Mouse (Mus musculus) heart, embryonic 15.5 days (tissue): ENCODE data around the gene Abcb1b. TPM values are rescaled to one million over a fixed set of nuclear protein-coding genes. Genes with fewer than 3 reads are reported as not detected.

Source experiments
- ATAC-seq: fragments of 200-750 bp; cut with Nextera tagmentation; replicated peaks from 2 replicates; pipeline ENCODE4 v1.8.0; 2017; ENCODE audit warnings: low read depth, moderate TSS enrichment; ENCODE audit not compliant: insufficient number of reproducible peaks, insufficient read depth, low FRiP score
- H3K27ac ChIP-seq: fragments of 300-500 bp; sonication (generic); 2 replicates; pipeline ENCODE4 v1.5.1; 2015; ENCODE audit warnings: mild to moderate bottlenecking, inconsistent platforms
- H3K27me3 ChIP-seq: fragments of 300-500 bp; sonication (generic); 2 replicates; pipeline ENCODE4 v1.6.1; 2015; ENCODE audit warnings: inconsistent platforms
- H3K36me3 ChIP-seq: fragments of 300-500 bp; sonication (generic); 2 replicates; pipeline ENCODE4 v1.6.1; 2015; ENCODE audit warnings: mild to moderate bottlenecking, inconsistent platforms
- H3K4me1 ChIP-seq: fragments of 300-500 bp; sonication (generic); replicated peaks from 2 replicates; pipeline ENCODE4 v1.6.1; 2015; ENCODE audit warnings: inconsistent platforms
- H3K4me2 ChIP-seq: fragments of 300-500 bp; sonication (generic); 2 replicates; pipeline ENCODE4 v1.6.1; 2015; ENCODE audit warnings: inconsistent platforms, mild to moderate bottlenecking, moderate library complexity
- H3K4me3 ChIP-seq: fragments of 300-500 bp; sonication (generic); 2 replicates; pipeline ENCODE4 v1.5.1; 2015; ENCODE audit warnings: mild to moderate bottlenecking, inconsistent platforms
- H3K9ac ChIP-seq: fragments of 300-500 bp; sonication (generic); 2 replicates; pipeline ENCODE4 v1.6.1; 2015; ENCODE audit warnings: mild to moderate bottlenecking, inconsistent platforms
- H3K9me3 ChIP-seq: fragments of 300-500 bp; sonication (generic); replicated peaks from 2 replicates; pipeline ENCODE4 v1.6.1; 2016; ENCODE audit warnings: inconsistent platforms
- WGBS: fragments of 180-500 bp; shearing (Covaris S2); methylation state at CpG from one replicate; pipeline ENCODE4 v1.1.7; 2015; ENCODE audit warnings: mixed read lengths; 5-methylcytosine and 5-hydroxymethylcytosine counted together
- polyA plus RNA-seq: library from polyadenylated mRNA; unstranded; fragments of >200 nt; fragmentation: Nextera tagmentation; extraction: Ambion mirVana; gene quantifications from 2 replicates; pipeline ENCODE4 v1.2.1, GENCODE M21; 2015

The Abcb1b gene
- polyA plus RNA-seq, result 1.5 and 1.8 TPM in 2 replicates

DNA sequence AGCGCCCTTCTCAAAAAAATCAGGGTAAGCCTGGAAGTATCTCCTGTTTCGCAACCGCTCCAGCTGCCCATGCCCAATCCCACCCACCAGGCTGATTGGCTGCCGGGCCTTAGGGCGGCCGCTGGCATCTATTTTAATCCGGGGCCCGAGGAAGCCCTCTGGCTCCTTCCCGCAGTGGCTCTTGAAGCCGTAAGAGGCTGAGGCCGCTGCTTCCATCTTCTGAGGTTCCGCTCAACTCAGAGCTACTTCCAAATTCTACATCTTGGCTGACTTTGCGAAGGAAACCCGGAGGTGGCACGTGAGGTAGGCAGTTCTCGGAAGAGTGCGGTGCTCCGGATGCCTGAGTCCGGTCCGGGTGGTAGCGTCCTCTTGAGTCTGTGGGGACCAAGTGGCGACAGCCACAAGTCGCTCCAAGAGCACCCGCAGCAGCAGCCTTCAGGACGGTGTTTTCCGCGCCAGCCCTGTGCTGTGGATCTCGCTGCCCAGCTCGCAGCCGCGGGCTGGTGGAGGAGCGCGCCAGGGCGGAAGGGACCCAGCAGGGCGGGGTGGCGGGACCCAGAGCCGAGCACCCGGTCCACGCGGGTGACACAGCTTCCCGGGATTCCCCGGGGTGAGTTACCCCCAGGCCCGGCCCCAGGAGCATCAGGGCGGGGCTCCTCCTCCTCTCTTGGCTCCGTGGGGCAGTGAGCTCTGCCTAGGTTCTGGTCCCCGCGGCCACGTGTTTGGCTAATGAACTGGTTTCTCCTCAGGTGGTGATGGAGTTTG, at the start of gene Abcb1b:
Gene Abcb1b (plus strand): TSS at position 161 of the 765 bp plus-strand sequence.
- no peaks in the 10 kb centered on the region for H3K36me3 ChIP-seq
- H3K4me1 ChIP-seq, result peaks cover 6% of the 10 kb centered on the region; the same call in 1 of the 2 replicates
- peak within 1 kb of the TSS; percentile 35 for H3K27ac ChIP-seq
- peak; percentile 79 for ATAC-seq
- peak within 1 kb of the TSS; percentile 58 for H3K4me3 ChIP-seq
- H3K27me3 ChIP-seq, result no peaks in the 10 kb centered on the region
- peak within 1 kb of the TSS; percentile 94 for H3K4me2 ChIP-seq
- H3K9me3 ChIP-seq, result no peaks in the 10 kb centered on the region
- peak within 1 kb of the TSS; percentile 55 for H3K9ac ChIP-seq
- WGBS, result under 1% methylated on average over 48 of the region's 48 CpGs

DNA sequence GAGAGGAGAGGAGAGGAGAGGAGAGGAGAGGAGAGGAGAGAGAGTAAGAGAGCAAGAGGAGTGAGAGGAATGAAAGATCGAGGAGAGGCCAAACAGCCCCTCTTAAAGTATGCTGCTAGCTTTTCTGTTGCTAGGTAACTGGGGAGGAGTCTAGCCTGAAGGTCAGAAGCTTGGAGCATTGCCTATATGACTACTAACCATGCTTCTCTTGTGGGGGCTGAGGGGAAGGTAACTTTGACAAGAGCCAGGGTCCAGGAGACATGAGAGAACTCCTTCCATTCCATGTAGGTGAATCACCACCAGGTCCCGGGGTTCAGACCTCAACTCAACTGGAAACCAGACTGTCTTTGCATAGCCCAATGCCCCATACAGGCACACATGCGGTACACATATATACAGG, 25.1 kb upstream of the Abcb1b start:
- Histone ChIP-seq H3K9me3 (no peaks in the 10 kb centered on the region), H3K27ac (no peak overlapping the region), H3K9ac (no peak overlapping the region), H3K36me3 (no peaks in the 10 kb centered on the region), H3K4me2 (no peak overlapping the region), H3K4me3 (no peak overlapping the region), H3K27me3 (no peaks in the 10 kb centered on the region), H3K4me1 (no peaks in the 10 kb centered on the region)
- WGBS, result 58% methylated on average over 3 of the region's 3 CpGs
- ATAC-seq, result no peak

DNA sequence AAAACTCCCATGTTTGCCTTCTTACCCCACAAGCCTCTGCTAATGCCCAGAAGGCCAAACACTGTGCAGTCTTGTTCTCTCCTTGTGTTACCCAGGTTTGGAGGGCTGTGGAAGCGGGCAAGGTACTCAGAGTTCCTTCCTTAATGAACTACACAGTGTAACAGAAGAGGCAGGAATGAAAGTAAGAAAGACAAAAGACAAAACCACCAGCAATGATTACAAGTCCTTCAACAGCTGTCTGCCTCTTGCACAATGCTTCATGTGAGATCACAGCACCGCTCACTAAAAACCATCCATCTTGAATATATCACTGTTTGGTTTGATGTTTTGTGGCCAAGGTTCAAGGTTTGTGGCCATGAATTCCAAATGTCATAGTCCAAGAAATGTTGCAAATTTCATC, 19.6 kb upstream of the Abcb1b start:
- Histone ChIP-seq H3K4me2 (no peak overlapping the region), H3K27ac (no peak overlapping the region), H3K36me3 (no peaks in the 10 kb centered on the region), H3K9ac (no peak overlapping the region), H3K27me3 (no peaks in the 10 kb centered on the region), H3K4me3 (no peak overlapping the region), H3K4me1 (no peaks in the 10 kb centered on the region), H3K9me3 (no peaks in the 10 kb centered on the region)
- WGBS, result 76% methylated on average over 2 of the region's 2 CpGs
- ATAC-seq, result no peak

DNA sequence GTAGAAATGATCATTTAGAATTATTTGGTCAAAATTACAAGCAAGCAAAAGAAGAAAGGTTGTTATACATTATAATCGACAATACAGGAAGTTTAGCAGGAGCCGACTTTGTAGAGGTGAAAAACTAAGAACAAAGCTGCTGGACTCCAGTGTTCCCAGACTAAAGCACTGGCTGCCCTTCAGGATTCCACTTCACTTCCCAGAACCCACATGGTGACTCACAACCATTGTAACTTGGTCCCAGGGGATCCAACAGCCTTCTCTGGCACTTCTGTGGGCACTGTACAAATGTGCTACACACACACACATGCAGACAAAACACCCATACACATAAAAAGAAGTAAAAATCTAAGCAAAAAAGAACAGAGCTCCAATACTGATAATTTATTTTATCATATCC, 19.2 kb upstream of the Abcb1b start:
- no peak for ATAC-seq
- 80% methylated on average over 2 of the region's 2 CpGs for WGBS

DNA sequence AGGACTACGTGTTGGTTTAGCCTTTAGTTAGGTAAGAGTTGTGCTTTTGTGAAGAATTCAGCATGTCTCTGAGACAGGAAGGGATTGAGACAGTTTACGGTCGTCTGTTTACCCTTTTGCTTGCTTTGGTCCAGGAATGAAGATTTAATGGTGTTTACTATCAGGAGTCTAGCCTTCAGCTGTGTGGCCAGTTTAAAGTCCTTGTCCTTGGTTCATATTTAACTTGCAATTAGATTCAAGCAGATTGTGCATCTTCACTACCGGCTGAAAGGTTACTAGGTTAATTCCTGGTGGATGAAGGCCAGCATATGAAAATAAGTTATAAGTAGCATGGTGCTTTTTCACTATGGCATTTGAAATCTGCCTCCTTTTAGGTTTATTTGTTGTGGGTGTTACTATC, 5.7 kb upstream of the Abcb1b start:
- H3K36me3 ChIP-seq, result no peaks in the 10 kb centered on the region
- ATAC-seq, result no peak
- H3K4me1 ChIP-seq, result no peaks in the 10 kb centered on the region
- no peak overlapping the region for H3K4me3 ChIP-seq
- H3K27me3 ChIP-seq, result no peaks in the 10 kb centered on the region
- no peaks in the 10 kb centered on the region for H3K9me3 ChIP-seq
- H3K9ac ChIP-seq, result no peak overlapping the region
- no peak overlapping the region for H3K4me2 ChIP-seq
- H3K27ac ChIP-seq, result no peak overlapping the region
- WGBS, result 66% methylated on average over 4 of the region's 4 CpGs

More for the DNA sequence above, 19.2 kb upstream of the Abcb1b start:
- H3K9ac ChIP-seq, result no peak overlapping the region
- H3K4me1 ChIP-seq, result no peaks in the 10 kb centered on the region
- H3K27me3 ChIP-seq, result no peaks in the 10 kb centered on the region
- no peak overlapping the region for H3K4me3 ChIP-seq
- H3K4me2 ChIP-seq, result no peak overlapping the region
- H3K9me3 ChIP-seq, result no peaks in the 10 kb centered on the region
- no peaks in the 10 kb centered on the region for H3K36me3 ChIP-seq
- H3K27ac ChIP-seq, result no peak overlapping the region

DNA sequence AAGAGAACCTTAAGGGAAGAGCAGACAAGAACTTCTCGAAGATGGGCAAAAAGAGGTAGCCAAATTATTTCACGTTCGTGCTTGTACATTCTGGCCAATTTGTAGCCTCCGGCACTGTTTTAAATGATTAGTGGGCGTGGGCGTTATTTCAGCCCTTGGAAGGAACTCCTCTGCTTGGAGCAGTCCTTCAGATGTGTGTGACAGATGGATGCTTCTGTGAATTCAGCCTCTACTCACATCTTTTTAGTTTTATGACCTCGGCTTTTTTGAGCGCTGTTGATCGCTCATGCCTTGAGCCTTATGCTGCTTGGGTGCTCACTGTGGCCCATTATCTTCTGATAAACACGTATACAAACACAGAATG, 787 bp downstream of the Abcb1b start:
- Histone ChIP-seq H3K4me2 (peak overlapping the region; percentile 94), H3K9ac (peak overlapping the region; percentile 55; the same call in 1 of the 2 replicates), H3K27ac (no peak overlapping the region), H3K9me3 (no peaks in the 10 kb centered on the region), H3K4me3 (peak overlapping the region; percentile 58), H3K36me3 (no peaks in the 10 kb centered on the region), H3K4me1 (peaks cover 6% of the 10 kb centered on the region; the same call in 1 of the 2 replicates), H3K27me3 (no peaks in the 10 kb centered on the region)
- WGBS, result 28% methylated on average over 10 of the region's 10 CpGs
- ATAC-seq, result no peak

DNA sequence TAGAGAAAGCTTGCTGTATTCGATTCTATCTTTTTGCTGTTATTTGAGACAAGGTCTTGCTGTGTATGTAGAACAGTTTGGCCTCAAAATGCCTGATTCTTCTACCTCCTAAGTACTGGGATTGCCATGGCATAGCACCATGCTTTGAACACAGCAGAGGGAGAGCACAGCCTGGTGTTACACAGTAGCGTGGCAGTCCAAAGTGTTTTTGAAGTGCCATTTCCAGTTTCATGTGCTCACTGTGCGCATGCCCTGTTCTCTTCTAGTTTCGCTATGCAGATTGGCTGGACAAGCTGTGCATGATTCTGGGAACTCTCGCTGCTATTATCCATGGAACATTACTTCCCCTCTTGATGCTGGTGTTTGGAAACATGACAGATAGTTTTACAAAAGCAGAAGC, 7.8 kb downstream of the Abcb1b start:
- Histone ChIP-seq H3K4me3 (no peak overlapping the region), H3K4me2 (no peak overlapping the region), H3K27ac (no peak overlapping the region), H3K9ac (no peak overlapping the region), H3K4me1 (no peaks in the 10 kb centered on the region), H3K27me3 (no peaks in the 10 kb centered on the region), H3K36me3 (no peaks in the 10 kb centered on the region), H3K9me3 (no peaks in the 10 kb centered on the region)
- WGBS, result 83% methylated on average over 5 of the region's 5 CpGs
- ATAC-seq, result no peak

DNA sequence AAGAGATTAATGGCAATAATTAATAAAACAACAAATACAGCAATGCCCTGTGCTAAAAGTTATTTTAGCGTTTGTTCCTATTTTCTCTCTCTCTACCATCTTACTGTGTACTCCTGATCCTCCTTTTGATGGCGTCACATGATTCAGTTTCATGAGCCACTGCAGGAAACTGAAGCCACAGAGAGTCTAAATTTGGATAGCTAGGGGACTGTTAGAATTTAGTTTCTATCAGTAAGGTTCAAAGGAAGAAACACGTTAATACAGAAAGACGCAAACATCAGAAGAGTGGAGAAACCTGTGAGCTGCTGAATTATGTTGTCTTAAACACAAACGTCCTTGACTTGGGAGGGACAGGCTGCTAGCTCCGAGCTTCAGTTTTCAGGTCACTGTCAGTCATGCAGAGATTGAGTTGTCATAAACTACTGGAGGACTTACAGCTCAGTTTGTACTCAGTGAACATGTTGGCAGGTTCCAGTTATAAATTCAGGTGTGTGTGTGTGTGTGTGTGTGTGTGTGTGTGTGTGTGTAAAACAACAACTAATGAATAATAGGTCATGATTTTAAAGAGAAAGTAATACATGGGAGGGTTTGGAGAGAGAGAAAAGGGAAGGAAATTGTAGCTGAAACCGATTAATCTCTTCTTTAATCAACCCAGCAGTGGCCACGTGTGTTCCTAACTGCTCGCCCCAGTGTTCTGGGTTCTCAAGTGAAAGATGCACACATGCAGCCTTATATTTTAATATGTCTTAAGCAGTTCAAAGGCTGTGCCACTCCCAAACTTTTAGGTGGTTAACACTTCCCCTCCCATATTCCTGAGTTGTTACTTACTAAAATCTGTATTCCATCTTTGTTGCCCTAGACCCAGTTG, 9.4 kb downstream of the Abcb1b start:
- Histone ChIP-seq H3K4me1 (no peaks in the 10 kb centered on the region), H3K4me3 (no peak overlapping the region), H3K27me3 (no peaks in the 10 kb centered on the region), H3K9ac (no peak overlapping the region), H3K27ac (no peak overlapping the region), H3K36me3 (no peaks in the 10 kb centered on the region), H3K9me3 (no peaks in the 10 kb centered on the region), H3K4me2 (no peak overlapping the region)
- no peak for ATAC-seq
- WGBS, result 75% methylated on average over 9 of the region's 9 CpGs

DNA sequence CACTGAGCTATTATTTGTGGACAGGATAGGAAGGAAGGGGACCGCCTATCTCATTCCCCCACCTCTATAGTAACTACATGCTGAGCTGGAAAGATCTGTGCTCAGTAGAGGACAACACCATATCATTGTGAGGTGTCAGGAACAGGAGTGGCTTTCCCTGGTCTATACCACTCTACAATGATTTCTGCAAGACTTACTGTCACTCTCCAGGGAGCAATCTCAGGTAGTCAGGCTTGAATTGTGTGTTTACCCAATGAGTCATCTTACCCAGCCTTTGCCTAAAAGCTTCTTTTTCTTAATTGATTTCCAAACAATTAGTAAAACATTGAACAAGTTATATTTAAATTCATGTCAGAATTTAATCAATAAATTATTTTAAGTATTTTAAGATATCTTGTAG, 15.9 kb downstream of the Abcb1b start:
- no peak for ATAC-seq
- Histone ChIP-seq H3K36me3 (no peaks in the 10 kb centered on the region), H3K27me3 (no peaks in the 10 kb centered on the region), H3K9ac (no peak overlapping the region), H3K9me3 (no peaks in the 10 kb centered on the region), H3K4me1 (no peaks in the 10 kb centered on the region), H3K27ac (no peak overlapping the region), H3K4me3 (no peak overlapping the region), H3K4me2 (no peak overlapping the region)
- WGBS, result 83% methylated on average over 1 of the region's 1 CpGs

DNA sequence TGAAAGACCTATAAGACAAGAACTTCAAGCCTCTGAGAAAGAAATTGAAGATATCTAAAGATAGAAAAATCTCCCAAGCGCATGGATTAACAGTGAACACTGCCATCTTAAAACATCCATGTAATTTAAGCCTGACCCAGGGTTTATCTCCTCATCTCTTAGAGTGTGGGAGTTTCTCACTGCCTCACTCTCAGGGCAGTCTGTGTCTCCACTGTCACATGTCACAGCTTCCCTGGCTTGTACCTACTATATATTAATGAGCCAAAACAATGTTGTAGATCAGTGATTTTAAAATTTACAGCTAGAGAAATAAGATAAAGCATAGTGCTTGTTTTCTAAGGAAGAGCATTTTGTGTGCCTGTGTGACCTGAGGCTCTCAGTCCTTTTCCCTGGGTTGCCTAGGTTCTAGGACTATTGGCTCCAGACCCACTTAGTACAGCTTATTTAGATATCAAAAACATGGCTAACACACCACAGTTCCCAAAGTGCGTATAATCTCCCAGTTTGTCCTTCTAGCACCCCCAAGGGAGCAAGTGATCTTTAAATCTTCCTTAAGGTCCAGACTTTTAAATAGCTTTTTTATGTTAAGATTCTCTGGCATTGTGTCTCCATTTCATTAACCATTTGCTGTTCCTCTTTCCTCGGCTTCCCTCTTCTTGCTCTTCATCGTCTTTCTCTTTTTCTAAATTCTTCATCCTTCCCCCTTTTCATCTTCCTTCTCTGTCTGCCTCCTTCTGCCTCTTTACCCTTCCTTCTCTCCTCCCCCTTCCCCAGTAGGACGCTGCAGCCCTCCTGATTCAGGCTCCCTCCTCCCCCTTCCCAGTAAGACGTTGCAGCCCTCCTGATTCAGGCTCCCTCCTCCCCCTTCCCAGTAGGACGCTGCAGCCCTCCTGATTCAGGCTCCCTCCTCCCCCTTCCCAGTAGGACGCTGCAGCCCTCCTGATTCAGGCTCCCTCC, 22.0 kb downstream of the Abcb1b start:
- H3K9me3 ChIP-seq, result no peaks in the 10 kb centered on the region
- H3K4me3 ChIP-seq, result peak overlapping the region; percentile 28
- H3K27me3 ChIP-seq, result no peaks in the 10 kb centered on the region
- H3K27ac ChIP-seq, result no peak overlapping the region
- H3K4me1 ChIP-seq, result peaks cover 5% of the 10 kb centered on the region
- ATAC-seq, result no peak
- H3K36me3 ChIP-seq, result no peaks in the 10 kb centered on the region
- peak overlapping the region; percentile 64 for H3K4me2 ChIP-seq
- no peak overlapping the region for H3K9ac ChIP-seq
- WGBS, result 18% methylated on average over 8 of the region's 8 CpGs
